Mouse (Mus musculus) brown adipose tissue, adult 24 weeks (tissue): ENCODE results near the gene Lrrc1. TPM values are rescaled to one million over a fixed set of nuclear protein-coding genes. Genes with fewer than 3 reads are reported as not detected.

ENCODE experiments used
- H3K27ac ChIP-seq: fragments of 200-500 bp; replicated peaks from 2 replicates; pipeline ENCODE4 v1.5.1; 2012; ENCODE audit warnings: low read depth, mild to moderate bottlenecking, low read length
- H3K4me1 ChIP-seq: fragments of 200-500 bp; 2 replicates; pipeline ENCODE4 v1.6.1; 2012; ENCODE audit warnings: low read length, mixed read lengths; ENCODE audit not compliant: control insufficient read depth, insufficient read depth, insufficient read length
- H3K4me3 ChIP-seq: fragments of 200-500 bp; 2 replicates; pipeline ENCODE4 v1.5.1; 2012; ENCODE audit warnings: low read depth, mild to moderate bottlenecking, low read length, moderate library complexity; ENCODE audit not compliant: insufficient read depth
- polyA plus RNA-seq: library from polyadenylated mRNA; stranded (reverse); fragments of >200 nt; gene quantifications from 2 replicates; pipeline ENCODE4 v1.2.4, GENCODE M21; 2012; ENCODE audit not compliant: missing spikeins, insufficient read depth, insufficient read length

Gene Lrrc1
- polyA plus RNA-seq, 1 experiment = 1.6 TPM

DNA sequence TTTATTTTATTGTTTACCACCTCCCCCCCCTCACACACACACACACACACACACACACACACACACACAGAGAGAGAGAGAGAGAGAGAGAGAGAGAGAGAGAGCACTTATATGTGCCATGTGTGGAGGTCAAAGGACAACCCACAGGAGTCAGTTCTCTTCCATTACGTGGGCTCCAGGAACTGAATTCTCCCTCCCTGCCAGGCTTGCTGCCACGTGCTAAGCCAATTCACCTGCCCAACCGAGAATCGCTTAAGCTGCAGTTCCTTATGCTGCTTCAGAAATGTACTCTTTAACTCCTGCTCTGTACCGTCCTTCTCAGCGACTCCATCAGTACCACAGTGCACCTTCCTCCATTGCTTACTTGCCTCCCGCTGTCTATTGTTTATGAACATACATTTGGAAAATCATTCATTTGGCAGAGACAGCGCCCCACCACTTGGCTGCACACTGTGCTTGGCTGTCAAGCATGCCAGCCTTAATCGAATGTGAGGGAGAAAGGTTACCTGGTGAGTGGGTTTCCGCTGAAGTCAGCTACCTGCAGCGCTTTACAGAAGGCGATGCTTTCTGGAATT is 72.9 kb downstream of the Lrrc1 start:
- Histone ChIP-seq H3K4me1 (no peaks in the 10 kb centered on the region), H3K27ac (no peak overlapping the region), H3K4me3 (no peak overlapping the region)

DNA sequence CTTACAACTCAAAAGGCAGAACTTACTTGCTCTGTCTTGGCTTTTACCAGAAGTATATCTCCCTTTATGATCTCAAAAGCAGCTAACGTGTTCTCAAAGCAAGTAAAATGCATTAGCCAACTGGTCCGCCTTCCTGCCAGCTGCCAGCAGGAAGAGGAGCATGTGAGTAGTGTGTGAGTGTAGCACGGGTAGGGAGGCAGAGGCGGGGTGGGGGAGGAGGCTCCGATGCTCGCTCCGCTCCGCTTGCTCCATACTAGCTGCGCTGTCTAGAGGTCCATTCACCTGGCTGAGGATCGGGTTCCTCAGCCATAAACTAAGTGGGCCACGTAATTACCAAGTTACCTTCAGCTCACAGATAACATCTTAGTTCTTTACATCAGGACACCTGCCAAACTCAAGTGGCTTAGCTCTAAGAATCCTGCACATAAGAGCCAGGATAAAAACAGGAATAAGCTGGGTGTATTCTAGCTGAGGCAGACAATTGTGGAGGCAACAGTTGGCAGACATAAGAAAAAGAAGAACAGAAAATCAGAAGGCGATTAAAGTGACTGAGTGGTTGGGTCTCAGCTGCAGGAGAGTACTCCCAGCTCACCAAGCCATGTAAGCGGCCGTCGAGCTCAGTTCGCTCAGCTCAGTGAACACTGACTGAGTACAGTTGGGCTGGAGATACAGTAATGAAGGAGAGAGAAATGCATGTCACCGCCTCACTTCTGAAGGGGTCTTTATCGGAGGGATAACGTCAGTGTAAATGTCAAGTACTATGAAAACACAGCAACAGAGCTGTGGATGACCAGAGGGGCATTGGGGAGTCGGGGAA is 74.7 kb downstream of the Lrrc1 start:
- Histone ChIP-seq H3K27ac (no peak overlapping the region), H3K4me3 (no peak overlapping the region)

DNA sequence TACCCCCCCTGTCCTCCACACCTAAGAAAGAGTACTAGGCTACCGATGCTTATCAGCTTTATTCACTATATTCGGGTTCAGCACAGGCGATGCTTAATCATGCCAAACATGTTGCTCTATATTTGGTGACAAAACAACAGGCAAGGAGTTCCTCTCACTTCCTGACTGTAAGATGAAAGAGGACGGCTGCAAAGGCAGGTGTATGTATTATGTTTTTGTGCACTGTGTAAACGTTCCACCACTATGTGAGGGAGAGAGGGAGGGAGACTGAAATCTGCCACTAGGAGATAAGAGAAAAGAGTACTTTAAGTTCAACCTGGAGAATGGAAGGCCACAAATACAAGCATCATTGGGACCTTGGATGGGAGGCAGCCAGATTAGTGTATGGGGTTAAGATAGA is 77.7 kb downstream of the Lrrc1 start:
- H3K4me3 ChIP-seq = no peak overlapping the region
- no peak overlapping the region for H3K27ac ChIP-seq
- H3K4me1 ChIP-seq = no peaks in the 10 kb centered on the region

More for the DNA sequence above, 74.7 kb downstream of the Lrrc1 start:
- H3K4me1 ChIP-seq = no peaks in the 10 kb centered on the region

DNA sequence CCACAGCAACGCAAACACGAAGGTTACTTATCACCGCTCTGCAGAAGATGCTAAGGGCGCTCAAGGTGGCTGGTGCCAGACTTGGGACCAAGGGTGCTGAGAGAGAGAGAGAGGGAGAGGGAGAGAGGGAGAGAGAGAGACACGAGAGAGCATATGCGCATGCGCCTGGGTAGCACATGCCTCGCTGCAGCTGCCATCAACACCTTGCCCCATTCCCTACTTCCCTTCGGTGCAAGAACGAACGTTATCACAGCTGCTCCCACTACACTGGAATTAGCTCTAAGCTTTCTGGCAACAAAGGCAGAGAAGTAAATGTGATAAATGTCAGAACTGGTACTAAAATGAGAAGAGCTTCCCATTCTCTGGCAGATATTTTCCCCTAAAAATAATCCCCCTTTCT is 79.3 kb downstream of the Lrrc1 start:
- Histone ChIP-seq H3K27ac (no peak overlapping the region), H3K4me1 (no peaks in the 10 kb centered on the region), H3K4me3 (no peak overlapping the region)

DNA sequence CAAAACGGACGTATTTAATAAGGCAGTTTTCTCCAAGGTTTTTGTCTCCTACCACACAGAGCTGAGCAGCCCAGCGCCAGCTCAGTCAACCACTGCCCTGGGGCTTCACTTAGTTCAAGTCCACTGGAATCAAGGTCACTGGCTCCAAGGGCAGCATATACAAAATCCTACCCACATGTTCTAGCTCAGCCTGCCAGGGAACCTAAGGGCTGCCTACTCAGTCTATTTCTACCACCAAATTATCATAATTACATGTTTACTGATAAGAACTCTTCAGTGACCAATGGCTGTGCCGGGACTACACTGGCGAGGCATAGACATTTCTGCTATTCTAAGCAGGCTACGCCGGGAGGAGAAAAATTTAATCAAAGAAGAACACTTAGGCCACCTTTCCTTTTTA is 80.8 kb downstream of the Lrrc1 start:
- no peaks in the 10 kb centered on the region for H3K4me1 ChIP-seq

DNA sequence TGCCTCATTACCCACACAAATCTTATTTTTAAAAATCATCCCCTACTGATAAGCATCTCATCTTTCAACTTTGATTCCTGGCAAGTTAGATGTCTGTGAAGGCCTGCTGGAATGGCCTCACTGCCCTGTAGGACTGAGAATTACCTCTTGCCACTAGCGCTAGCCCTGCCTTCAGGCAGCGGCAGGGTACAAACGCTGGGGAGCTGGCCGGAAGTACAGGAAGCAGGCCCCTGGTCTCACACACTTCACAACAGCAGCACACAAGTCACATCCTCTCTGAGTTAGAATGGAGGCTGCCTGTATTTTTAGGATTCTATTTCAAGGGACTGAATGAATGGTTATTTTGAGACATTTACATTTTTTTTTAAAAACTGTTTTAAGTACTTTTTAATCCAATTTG is 81.5 kb downstream of the Lrrc1 start:
- H3K4me1 ChIP-seq = no peaks in the 10 kb centered on the region
- H3K4me3 ChIP-seq = no peak overlapping the region
- no peak overlapping the region for H3K27ac ChIP-seq

More for the DNA sequence above, 80.8 kb downstream of the Lrrc1 start:
- Histone ChIP-seq H3K4me3 (no peak overlapping the region), H3K27ac (no peak overlapping the region)

DNA sequence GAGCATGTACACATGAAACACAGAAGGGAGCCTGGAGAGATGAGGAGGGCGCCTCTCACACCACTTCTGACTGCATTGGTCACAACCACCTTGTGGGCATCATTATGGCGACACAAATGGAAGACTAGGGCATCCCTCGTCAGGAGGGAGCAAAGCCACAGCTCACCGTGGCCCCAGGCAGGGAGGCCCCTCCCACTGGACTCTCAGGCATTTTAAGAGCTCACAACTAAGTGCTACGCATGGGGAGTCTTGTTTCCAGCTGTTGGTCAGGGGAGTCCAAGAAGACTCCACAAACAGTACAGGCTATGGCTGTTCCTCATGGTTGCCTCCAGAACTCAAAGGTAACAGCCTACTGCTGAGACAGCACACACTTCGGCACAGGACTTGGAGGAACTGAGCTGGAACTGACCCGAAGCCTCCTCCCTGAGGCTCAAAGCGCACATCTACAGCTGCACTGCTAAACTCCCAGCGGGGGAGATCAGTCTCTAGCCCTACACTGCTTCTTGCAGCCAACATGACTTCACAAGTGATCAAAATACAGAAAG is 83.2 kb downstream of the Lrrc1 start:
- no peaks in the 10 kb centered on the region for H3K4me1 ChIP-seq
- no peak overlapping the region for H3K27ac ChIP-seq
- H3K4me3 ChIP-seq = no peak overlapping the region

DNA sequence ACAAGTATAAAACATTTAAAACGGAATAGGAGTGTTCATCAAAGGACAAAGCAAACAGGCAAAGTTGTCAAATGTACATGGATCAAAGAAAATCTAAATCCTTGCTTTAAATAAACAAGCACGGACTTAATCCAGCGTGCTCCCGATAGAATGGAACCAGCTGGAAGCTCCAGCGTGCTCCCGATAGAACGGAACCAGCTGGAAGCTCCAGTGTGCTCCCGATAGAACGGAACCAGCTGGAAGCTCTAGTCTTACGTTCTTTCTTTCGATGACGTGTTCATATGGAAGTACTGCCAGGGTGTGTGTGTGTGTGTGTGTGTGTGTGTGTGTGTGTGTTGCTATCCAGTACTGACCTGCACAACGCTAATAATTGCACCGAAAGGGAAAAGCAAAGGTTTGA is 84.3 kb downstream of the Lrrc1 start:
- Histone ChIP-seq H3K4me3 (no peak overlapping the region), H3K27ac (no peak overlapping the region), H3K4me1 (no peaks in the 10 kb centered on the region)

DNA sequence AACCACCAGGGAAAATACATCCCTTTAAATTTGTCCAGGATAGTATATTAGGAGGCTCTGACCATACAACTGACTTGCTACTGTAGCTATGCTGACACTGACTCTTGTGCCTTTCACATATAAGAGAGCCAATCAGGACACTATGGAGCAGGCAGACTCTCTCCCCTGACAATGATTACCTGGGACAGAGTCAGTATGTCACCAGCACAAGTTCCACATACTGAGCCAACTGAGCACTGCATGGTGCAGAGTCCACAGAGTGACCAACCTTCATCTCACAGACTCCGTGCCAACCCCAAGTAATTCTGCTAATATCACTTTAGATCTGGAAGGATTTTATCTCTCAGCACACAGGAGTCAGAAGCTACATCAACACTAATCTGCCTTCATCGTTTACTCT is 85.3 kb downstream of the Lrrc1 start:
- no peak overlapping the region for H3K27ac ChIP-seq
- no peaks in the 10 kb centered on the region for H3K4me1 ChIP-seq
- no peak overlapping the region for H3K4me3 ChIP-seq

DNA sequence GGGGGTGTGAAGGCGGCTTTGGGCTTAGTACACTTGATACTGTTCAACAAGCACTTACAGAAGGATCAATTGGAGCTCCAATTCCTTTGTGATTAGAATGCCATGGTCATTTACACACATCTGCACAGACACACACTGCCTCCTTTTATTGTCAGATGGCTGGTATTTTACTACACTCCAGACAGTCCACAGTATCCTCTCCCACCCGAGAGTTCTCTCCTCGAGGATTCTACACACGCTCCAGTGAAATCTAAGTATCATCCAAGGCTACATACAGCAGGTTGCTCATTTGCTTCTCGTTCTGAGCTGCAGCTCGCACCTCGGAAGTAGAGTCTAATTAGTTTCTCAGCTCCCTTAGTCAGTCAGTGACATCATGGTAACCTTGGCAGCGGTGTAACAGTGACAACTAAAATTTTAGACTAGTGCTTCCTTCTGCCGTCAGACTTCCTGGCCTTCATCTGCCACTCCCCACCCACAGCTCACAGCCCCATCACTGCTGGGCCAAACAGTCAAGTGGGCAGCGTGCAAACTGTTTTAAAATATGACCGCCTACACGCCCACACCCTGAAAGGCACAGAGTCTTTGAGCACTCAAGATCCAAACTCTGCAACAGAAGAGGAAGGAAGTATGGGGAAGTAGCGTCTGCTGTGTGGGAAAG is 88.4 kb downstream of the Lrrc1 start:
- no peak overlapping the region for H3K4me3 ChIP-seq
- H3K27ac ChIP-seq = no peak overlapping the region
- H3K4me1 ChIP-seq = no peaks in the 10 kb centered on the region

DNA sequence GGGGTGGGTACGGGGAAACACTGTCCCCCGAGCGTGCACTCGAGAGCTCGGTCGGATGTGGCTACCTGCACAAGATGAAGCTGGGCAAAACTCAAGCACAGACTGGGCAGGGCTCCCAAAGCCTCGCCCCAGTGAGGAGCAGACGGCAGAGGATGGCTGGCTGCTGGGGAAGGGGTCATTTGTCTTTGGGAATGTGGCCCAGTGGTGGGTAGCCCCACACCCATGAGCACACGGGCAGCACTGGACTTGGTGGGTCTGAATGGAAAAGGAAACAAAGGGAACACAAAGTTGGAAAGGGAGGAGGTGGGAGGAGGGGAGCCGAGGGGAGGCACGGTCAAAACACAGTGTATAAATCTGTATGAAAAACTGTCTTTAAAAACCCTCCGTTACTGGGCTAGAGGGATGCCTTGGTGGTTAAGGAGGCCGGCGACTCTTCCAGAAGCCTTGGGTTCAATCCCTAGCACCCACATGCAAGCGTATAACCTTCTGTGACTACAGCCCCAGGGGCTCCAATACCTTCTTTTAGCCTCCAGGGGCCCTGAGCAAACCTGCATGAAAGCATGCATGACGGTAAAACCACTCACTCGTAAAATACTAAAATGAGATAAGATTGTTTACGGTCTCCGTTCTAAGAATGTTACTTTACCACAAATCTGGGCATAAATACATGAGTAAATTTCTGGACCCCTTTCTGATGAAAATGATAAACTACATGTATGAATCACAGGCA is 89.1 kb downstream of the Lrrc1 start:
- Histone ChIP-seq H3K27ac (no peak overlapping the region), H3K4me1 (no peaks in the 10 kb centered on the region), H3K4me3 (no peak overlapping the region)

DNA sequence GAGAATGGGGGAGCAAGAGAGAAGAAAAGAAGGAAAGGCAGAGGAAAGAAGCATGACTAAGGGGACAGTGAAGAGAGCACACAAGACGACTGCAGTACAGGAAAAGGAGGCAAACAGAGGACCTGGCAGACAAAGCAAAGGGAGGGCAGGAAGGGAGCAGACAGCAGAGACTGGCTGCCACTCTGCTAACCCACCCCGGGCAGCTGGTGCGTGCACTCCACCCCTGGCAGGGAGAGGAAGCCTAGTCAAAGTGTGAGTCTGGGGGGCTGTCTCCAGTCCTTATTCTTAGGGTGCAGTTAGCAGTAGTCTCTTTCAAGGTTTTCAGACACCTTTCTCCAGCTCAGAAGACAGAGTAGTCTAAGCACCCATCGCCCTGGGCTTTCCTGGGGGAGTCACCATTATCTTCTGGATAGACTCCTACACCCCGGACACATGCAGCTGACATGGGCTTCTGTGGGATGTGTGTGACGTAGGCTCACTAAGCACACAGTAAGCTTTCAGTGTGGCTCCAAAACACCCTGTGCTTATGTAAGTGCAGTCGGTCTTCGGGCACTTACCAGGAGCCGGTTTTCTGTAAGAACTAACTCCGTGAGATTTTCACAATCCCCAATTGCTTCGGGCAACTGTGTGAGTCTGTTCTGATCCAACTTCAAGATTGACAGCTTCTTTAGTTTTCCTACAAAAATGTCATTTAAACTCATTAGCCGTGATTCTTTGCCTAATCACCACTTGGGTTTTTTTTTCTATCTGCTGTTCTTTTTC is 92.4 kb downstream of the Lrrc1 start:
- no peak overlapping the region for H3K4me3 ChIP-seq
- H3K4me1 ChIP-seq = no peaks in the 10 kb centered on the region
- H3K27ac ChIP-seq = no peak overlapping the region

DNA sequence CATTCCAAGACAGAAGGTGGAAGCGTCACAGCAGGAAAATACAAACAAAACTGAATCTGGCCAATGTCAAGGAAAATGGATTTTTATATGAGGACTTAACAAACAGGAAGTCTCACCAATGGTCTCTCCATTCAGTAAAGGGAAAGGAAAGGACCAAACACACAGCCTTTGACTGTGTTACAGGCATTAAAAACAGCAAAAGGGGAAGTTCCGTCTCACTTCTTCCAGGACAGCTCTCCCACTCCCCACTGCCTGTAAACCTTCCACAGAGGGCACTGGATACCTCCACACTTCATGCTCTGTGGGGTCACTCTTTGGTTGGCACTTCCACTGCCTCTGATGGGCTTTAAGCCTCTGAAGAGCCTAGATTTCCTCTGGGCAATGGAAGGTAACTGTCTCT is 94.2 kb downstream of the Lrrc1 start:
- no peak overlapping the region for H3K27ac ChIP-seq
- H3K4me3 ChIP-seq = no peak overlapping the region
- no peaks in the 10 kb centered on the region for H3K4me1 ChIP-seq

DNA sequence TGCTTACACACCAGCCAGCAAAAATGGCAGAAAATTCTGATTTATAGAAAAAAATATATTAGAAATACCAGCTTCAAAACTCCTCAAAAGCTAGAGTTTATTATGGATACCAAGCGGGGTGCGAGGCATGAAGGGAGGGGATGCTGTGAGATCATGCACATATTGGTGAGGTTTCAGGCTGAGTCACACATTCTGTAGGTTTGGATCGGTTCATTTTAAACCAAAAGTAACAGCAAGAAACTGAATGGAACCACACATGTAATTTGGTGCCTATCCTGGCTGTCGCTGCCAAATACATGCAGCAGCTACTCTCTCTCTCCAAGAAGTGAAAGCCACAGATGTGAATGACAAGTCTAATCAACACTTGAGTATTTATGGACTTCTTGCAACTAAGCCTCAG is 99.8 kb downstream of the Lrrc1 start:
- H3K4me1 ChIP-seq = no peaks in the 10 kb centered on the region
- no peak overlapping the region for H3K27ac ChIP-seq
- H3K4me3 ChIP-seq = no peak overlapping the region
